Mouse (Mus musculus) heart, embryonic 14.5 days (tissue): ENCODE results near the gene Cplx1. TPM values are rescaled to one million over a fixed set of nuclear protein-coding genes. Genes with fewer than 3 reads are reported as not detected.

Experiments
- ATAC-seq: fragments of 200-750 bp; cut with Nextera tagmentation; 2 replicates; pipeline ENCODE4 v1.8.0; 2017; ENCODE audit warnings: low read depth, moderate TSS enrichment; ENCODE audit not compliant: insufficient number of reproducible peaks, insufficient read depth, low FRiP score
- H3K27ac ChIP-seq, 2 experiments: fragments of 200-500 bp in 1 of 2; fragments of 300-500 bp in 1 of 2; sonication (generic) in 1 of 2; replicated peaks in 1 of 2; 2 replicates each; pipeline ENCODE4 v1.5.1; 2012 to 2014; ENCODE audit warnings: low read depth in 2 of 2, low read length in 2 of 2, control low read depth in 1 of 2, mild to moderate bottlenecking in 1 of 2, mixed read lengths in 1 of 2; ENCODE audit not compliant: control insufficient read depth in 1 of 2, insufficient read depth in 1 of 2
- H3K27me3 ChIP-seq: fragments of 300-500 bp; sonication (generic); 2 replicates; pipeline ENCODE4 v1.6.1; 2014; ENCODE audit warnings: mild to moderate bottlenecking, low read length, control low read depth; ENCODE audit not compliant: control insufficient read depth, insufficient read depth
- H3K36me3 ChIP-seq: fragments of 300-500 bp; sonication (generic); 2 replicates; pipeline ENCODE4 v1.6.1; 2014; ENCODE audit warnings: mild to moderate bottlenecking, control low read depth, low read length, mixed read lengths; ENCODE audit not compliant: control insufficient read depth, insufficient read depth
- H3K4me1 ChIP-seq, 2 experiments: fragments of 200-500 bp in 1 of 2; fragments of 300-500 bp in 1 of 2; sonication (generic) in 1 of 2; 2 replicates each; pipeline ENCODE4 v1.6.1; 2012 to 2014; ENCODE audit warnings: low read length in 2 of 2, control low read depth in 1 of 2, mixed read lengths in 1 of 2; ENCODE audit not compliant: control insufficient read depth in 2 of 2, insufficient read depth in 2 of 2
- H3K4me2 ChIP-seq: fragments of 300-500 bp; sonication (generic); 2 replicates; pipeline ENCODE4 v1.6.1; 2014; ENCODE audit warnings: mild to moderate bottlenecking, low read length
- H3K4me3 ChIP-seq, 2 experiments: fragments of 200-500 bp in 1 of 2; fragments of 300-500 bp in 1 of 2; sonication (generic) in 1 of 2; 2 replicates each; pipeline ENCODE4 v1.5.1; 2012 to 2014; ENCODE audit warnings: low read length in 2 of 2, mild to moderate bottlenecking in 2 of 2, control low read depth in 1 of 2, low read depth in 1 of 2, moderate library complexity in 1 of 2; ENCODE audit not compliant: control insufficient read depth in 1 of 2, insufficient read depth in 1 of 2
- H3K9ac ChIP-seq: fragments of 300-500 bp; sonication (generic); 2 replicates; pipeline ENCODE4 v1.6.1; 2014; ENCODE audit warnings: mild to moderate bottlenecking, low read length
- H3K9me3 ChIP-seq: fragments of 300-500 bp; sonication (generic); 2 replicates; pipeline ENCODE4 v1.6.1; 2016; ENCODE audit warnings: low read length, control low read depth; ENCODE audit not compliant: control insufficient read depth
- WGBS: fragments of 180-500 bp; shearing (Covaris S2); extraction: QIAGEN DNeasy Blood & Tissue Kit; methylation state at CpG from one replicate; pipeline ENCODE4 v1.1.7; 2014; 5-methylcytosine and 5-hydroxymethylcytosine counted together
- polyA plus RNA-seq: library from polyadenylated mRNA; unstranded; fragments of >200 nt; fragmentation: Nextera tagmentation; extraction: Ambion mirVana; gene quantifications from 2 replicates; pipeline ENCODE4 v1.2.1, GENCODE M21; 2014

Cplx1 gene
- polyA plus RNA-seq, 1 experiment from 2014 or later: 1.1 TPM

- H3K27me3 ChIP-seq: no peaks in the 10 kb centered on the region
- H3K27ac ChIP-seq: no peak overlapping the region
- H3K4me3 ChIP-seq: no peak overlapping the region
- H3K9ac ChIP-seq: no peak overlapping the region
- no peak for ATAC-seq
- no peaks in the 10 kb centered on the region for H3K9me3 ChIP-seq
- H3K36me3 ChIP-seq: peaks cover 8% of the 10 kb centered on the region; the same call in 1 of the 2 replicates
- H3K4me2 ChIP-seq: no peak overlapping the region
- no peaks in the 10 kb centered on the region for H3K4me1 ChIP-seq
- 83% methylated on average over 2 of the region's 2 CpGs for WGBS
Measured at GRCm38 (mm10) chr5:108562483-108562882, 12.7 kb upstream of the Cplx1 start.

DNA sequence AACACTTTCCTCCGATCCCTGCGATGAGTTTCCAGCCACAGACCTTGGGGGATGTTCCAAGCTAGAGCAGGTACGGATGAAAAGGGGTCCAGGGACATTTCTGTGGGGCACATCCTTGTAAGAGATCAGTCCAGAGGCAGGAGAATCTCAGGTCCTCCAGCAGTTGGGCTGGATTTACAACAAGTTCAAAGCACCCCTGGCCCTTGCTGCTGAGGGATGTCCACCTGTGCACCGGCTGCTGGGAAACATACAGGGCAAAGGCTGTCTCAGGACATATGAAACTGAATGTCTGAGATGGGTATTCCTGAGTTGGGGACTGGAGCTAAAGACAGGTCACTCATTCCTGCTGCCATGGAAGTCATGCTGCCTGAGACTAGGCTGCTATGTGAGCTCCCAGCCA lies 7.2 kb upstream of the Cplx1 start:
- ATAC-seq: no peak
- WGBS: 58% methylated on average over 4 of the region's 4 CpGs

DNA sequence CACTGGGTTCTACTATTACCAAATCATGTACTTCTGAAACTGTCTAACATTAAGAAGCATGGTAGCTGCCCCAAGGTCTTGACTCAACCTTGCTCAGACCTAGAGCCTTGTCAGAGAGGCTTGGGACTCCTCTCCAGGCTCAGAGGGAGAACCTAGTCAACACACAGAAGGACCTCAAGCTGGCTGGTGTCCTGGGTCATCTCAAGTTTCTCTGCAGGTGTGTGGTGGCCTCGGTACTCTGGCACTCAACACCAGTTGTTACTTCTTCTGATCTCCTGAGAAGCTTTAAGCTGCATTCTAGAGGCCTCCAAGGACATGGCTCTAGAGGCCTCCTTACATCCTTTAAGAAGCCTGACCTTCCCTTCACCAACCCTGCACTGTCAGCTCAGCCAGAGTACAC lies 4.2 kb upstream of the Cplx1 start:
- Histone ChIP-seq H3K4me2 (no peak overlapping the region), H3K27ac (no peak overlapping the region), H3K36me3 (no peaks in the 10 kb centered on the region), H3K9me3 (no peaks in the 10 kb centered on the region), H3K4me3 (no peak overlapping the region), H3K4me1 (peaks cover 4 to 11% of the 10 kb centered on the region in 2 experiments; a peak in 3 of 4 replicates), H3K9ac (no peak overlapping the region), H3K27me3 (peaks cover 29% of the 10 kb centered on the region)
- ATAC-seq: no peak
- 63% methylated on average over 1 of the region's 1 CpGs for WGBS

More for the DNA sequence above, 7.2 kb upstream of the Cplx1 start:
- no peak overlapping the region for H3K9ac ChIP-seq
- no peak overlapping the region for H3K4me3 ChIP-seq
- peaks cover 2% of the 10 kb centered on the region; the same call in 1 of the 2 replicates for H3K27me3 ChIP-seq
- no peak overlapping the region for H3K27ac ChIP-seq
- no peaks in the 10 kb centered on the region for H3K9me3 ChIP-seq
- no peak overlapping the region for H3K4me2 ChIP-seq
- H3K36me3 ChIP-seq: no peaks in the 10 kb centered on the region
- no peaks in the 10 kb centered on the region for H3K4me1 ChIP-seq

DNA sequence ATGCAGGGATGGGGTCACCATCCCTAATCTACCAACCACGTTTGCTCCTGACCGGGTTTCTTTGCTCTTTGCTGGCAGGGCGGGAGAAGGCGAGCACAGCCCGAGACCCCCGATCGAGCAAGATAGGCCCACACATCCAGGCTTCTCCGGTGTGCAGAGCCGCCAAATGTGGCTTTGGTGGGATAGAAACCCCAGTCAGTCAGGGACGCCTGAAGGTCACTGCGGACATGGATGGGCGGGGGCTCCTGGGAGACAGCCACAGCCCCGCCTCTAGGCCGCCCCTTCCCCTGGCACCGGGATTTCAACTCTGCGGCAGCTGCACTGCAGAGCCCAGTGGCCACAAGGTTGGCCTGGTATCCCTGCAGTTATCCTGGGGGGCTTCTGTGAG lies 377 bp upstream of the Cplx1 start:
- no peak for ATAC-seq
- no peak overlapping the region for H3K9ac ChIP-seq
- H3K27me3 ChIP-seq: peaks cover 42% of the 10 kb centered on the region
- H3K9me3 ChIP-seq: no peaks in the 10 kb centered on the region
- WGBS: 1% methylated on average over 16 of the region's 16 CpGs
- H3K36me3 ChIP-seq: no peaks in the 10 kb centered on the region
- H3K4me2 ChIP-seq: peak overlapping the region; percentile 66
- no peak overlapping the region for H3K27ac ChIP-seq
- peak overlapping the region; percentile 19 to 29; a peak in 3 of 4 replicates for H3K4me3 ChIP-seq
- H3K4me1 ChIP-seq: peaks cover 4 to 11% of the 10 kb centered on the region in 2 experiments; a peak in 3 of 4 replicates

DNA sequence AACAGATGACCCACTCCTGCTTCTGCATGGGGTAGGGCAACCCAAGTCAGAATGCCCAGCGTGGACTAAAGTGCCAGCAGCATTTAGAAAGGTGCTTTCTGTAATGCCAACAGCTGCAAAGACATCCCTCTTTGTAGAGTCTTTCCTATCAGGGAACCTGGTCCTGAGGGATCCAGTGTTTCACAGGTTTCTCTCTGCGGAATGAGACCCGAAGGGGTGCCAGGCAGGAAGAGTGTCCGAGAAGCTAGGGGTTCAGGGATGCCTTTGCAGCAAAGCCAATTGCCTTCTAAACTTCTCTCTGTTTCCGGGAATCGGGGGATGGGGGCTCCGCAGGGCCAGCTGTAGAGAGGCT lies 711 bp downstream of the Cplx1 start:
- ATAC-seq: no peak
- H3K4me3 ChIP-seq: peak overlapping the region in 1 of 2 experiments; percentile 29; a peak in 2 of 4 replicates
- no peak overlapping the region for H3K9ac ChIP-seq
- H3K4me2 ChIP-seq: peak overlapping the region; percentile 66
- H3K27me3 ChIP-seq: peaks cover 42% of the 10 kb centered on the region
- H3K9me3 ChIP-seq: no peaks in the 10 kb centered on the region
- no peak overlapping the region for H3K27ac ChIP-seq
- 10% methylated on average over 7 of the region's 7 CpGs for WGBS
- H3K4me1 ChIP-seq: peaks cover 4 to 11% of the 10 kb centered on the region in 2 experiments; a peak in 3 of 4 replicates
- H3K36me3 ChIP-seq: no peaks in the 10 kb centered on the region

- Histone ChIP-seq H3K9me3 (no peaks in the 10 kb centered on the region), H3K9ac (no peak overlapping the region), H3K4me1 (peaks cover 4 to 11% of the 10 kb centered on the region in 2 experiments; a peak in 3 of 4 replicates), H3K4me2 (no peak overlapping the region), H3K27me3 (peaks cover 42% of the 10 kb centered on the region), H3K27ac (no peak overlapping the region), H3K4me3 (no peak overlapping the region), H3K36me3 (no peaks in the 10 kb centered on the region)
- ATAC-seq: no peak
- 86% methylated on average over 5 of the region's 5 CpGs for WGBS
Measured at GRCm38 (mm10) chr5:108547636-108548035, 2.2 kb downstream of the Cplx1 start.

DNA sequence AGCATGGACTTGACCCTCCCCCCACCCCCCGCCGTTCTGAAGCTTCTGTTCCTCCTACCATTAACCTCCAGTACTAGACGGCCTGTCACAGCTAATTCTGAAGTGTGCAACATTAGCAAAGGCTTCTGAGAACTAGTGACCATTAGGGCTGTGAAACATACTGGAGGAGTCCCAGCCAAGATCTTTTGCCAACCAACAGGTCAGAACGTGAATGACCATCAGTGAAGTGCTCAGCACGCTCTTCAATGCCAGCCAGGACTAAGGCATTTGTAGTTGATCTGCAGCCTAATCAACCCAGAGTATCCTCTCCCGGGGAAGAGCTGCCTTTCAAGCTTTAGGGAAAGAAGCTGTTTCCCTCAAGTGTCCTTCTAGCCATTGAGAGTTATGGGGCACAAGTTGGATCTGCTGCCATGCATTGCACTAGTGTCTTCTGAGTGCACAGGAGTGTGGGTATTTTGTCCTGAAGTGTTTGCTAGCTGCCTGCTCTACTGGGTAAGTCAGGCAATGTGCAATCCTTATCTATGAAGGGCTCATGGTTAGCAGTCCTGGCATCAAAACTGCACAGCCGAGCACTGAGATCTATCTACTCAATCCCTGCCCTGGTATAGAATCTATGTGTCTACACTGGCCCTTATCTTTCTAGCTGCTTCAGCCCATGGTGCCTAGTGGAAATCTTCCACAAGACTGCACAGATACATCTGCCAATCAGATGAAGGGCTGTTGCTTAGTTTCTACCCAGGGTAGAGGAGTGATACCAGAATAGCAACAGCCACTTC lies 6.1 kb downstream of the Cplx1 start:
- Histone ChIP-seq H3K27me3 (peaks cover 10% of the 10 kb centered on the region; the same call in 1 of the 2 replicates), H3K9ac (no peak overlapping the region), H3K27ac (no peak overlapping the region), H3K36me3 (no peaks in the 10 kb centered on the region), H3K4me3 (no peak overlapping the region), H3K9me3 (no peaks in the 10 kb centered on the region), H3K4me2 (no peak overlapping the region), H3K4me1 (no peaks in the 10 kb centered on the region)
- no peak for ATAC-seq
- 48% methylated on average over 7 of the region's 7 CpGs for WGBS

DNA sequence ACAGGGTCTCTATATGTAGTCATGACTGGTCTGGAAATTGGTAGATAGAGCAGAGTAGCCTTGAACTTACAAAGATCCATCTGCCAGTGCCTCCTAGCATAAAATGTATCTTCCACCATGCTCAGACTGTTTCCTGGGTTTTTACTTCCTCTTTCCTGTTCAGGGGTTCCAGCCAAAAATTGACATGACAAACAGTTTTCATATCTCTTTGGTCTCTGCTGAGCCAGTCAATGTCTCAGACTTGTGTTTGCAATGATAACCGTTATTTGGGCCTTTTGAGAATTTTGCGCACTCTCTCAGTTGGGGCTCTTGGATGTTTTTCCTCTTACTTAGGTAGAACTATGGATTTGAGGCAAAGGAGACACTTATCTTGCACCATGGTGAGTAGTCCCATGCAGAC lies 15.6 kb downstream of the Cplx1 start:
- Histone ChIP-seq H3K36me3 (no peaks in the 10 kb centered on the region), H3K9me3 (peaks cover 11% of the 10 kb centered on the region), H3K27me3 (no peaks in the 10 kb centered on the region), H3K9ac (no peak overlapping the region), H3K4me1 (no peaks in the 10 kb centered on the region), H3K4me2 (no peak overlapping the region), H3K27ac (no peak overlapping the region), H3K4me3 (no peak overlapping the region)
- WGBS: 87% methylated on average over 2 of the region's 2 CpGs
- no peak for ATAC-seq
